Mouse (Mus musculus): ENCODE measurements around the gene Gm13694. TPM values are rescaled to one million over a fixed set of nuclear protein-coding genes. Genes with fewer than 3 reads are reported as not detected.

Gm13694 gene
- polyA plus RNA-seq, 1 experiment, result not detected

DNA sequence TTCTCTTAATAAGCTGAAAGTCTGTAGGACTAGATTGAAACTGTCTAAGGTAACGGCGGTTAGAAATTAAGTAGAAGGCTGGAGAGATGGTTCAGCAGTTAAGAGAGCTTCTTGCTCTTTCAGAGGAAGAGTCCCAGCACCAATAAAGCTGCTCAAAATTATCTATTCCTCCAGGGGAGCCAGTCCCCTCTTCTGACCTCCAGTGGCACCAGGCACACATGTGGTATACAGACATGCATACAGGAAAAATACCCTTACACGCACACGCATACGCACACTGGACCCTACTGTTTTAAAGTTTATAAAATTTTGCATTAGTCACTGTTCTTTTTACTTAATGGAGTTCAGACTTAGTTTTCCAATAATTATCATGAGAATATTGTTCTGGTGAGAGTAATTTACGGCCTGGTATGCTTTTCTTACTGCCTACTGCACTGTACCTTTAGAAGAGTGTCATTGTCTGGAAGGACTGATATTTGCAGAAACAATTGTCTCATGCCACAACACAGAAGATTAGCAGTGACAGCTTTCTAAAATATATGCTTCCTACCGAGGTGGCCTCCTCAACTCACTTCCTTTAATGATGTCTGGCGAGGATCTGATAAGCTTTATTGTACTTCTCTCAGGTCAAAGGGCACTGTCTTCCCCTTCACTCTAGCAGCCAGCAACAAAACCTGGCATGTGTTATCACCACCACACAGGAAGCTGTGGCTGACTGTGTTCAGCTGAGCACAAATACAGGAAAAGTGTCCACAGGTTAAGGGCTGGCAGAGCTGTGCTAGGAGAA lies 41.0 kb downstream of the Gm13694 start:
- TF ChIP-seq CTCF (conservative IDR thresholded peaks at IDR 0.05; ENCODE audit: insufficient read depth, insufficient read length, low read depth, low read length), result no peak
- no peak for TF ChIP-seq POLR2A (IDR thresholded peaks at IDR 0.05; ENCODE audit: low read depth, low read length)
- H3K27me3 ChIP-seq (replicated peaks; ENCODE audit: control insufficient read depth, insufficient read depth, low read length), result no peaks in the 10 kb centered on the region
- no peaks in the 10 kb centered on the region for H3K36me3 ChIP-seq (ENCODE audit: control insufficient read depth, insufficient read depth, low read length)
- 67% methylated on average over 8 of the region's 8 CpGs for WGBS
- DNase-seq, result peak; percentile 89
- peak overlapping the region; percentile 64 for H3K27ac ChIP-seq (ENCODE audit: insufficient read depth, low read depth, low read length)
- no peak overlapping the region for H3K4me3 ChIP-seq (ENCODE audit: insufficient read depth, low read depth, low read length)
- H3K4me1 ChIP-seq (ENCODE audit: control insufficient read depth, insufficient read depth, low read length), result no peaks in the 10 kb centered on the region

GRCm38 (mm10) chr2:84021930-84022329 lies 43.2 kb downstream of the Gm13694 start:
- Histone ChIP-seq H3K4me3 (ENCODE audit: insufficient read depth, low read depth, low read length) (no peak overlapping the region), H3K4me1 (ENCODE audit: control insufficient read depth, insufficient read depth, low read length) (no peaks in the 10 kb centered on the region), H3K36me3 (ENCODE audit: control insufficient read depth, insufficient read depth, low read length) (no peaks in the 10 kb centered on the region), H3K27ac (ENCODE audit: insufficient read depth, low read depth, low read length) (no peak overlapping the region), H3K27me3 (replicated peaks; ENCODE audit: control insufficient read depth, insufficient read depth, low read length) (no peaks in the 10 kb centered on the region)
- WGBS, result 88% methylated on average over 2 of the region's 2 CpGs
- no peak for TF ChIP-seq POLR2A (IDR thresholded peaks at IDR 0.05; ENCODE audit: low read depth, low read length)
- TF ChIP-seq CTCF (conservative IDR thresholded peaks at IDR 0.05; ENCODE audit: insufficient read depth, insufficient read length, low read depth, low read length), result no peak
- no peak for DNase-seq

- DNase-seq, result peak; percentile 30
- H3K27me3 ChIP-seq (replicated peaks; ENCODE audit: control insufficient read depth, insufficient read depth, low read length), result no peaks in the 10 kb centered on the region
- no peak overlapping the region for H3K27ac ChIP-seq (ENCODE audit: insufficient read depth, low read depth, low read length)
- no peaks in the 10 kb centered on the region for H3K36me3 ChIP-seq (ENCODE audit: control insufficient read depth, insufficient read depth, low read length)
- H3K4me1 ChIP-seq (ENCODE audit: control insufficient read depth, insufficient read depth, low read length), result no peaks in the 10 kb centered on the region
- WGBS, result 69% methylated on average over 2 of the region's 2 CpGs
- TF ChIP-seq POLR2A (IDR thresholded peaks at IDR 0.05; ENCODE audit: low read depth, low read length) (no peak), CTCF (conservative IDR thresholded peaks at IDR 0.05; ENCODE audit: insufficient read depth, insufficient read length, low read depth, low read length) (no peak)
- no peak overlapping the region for H3K4me3 ChIP-seq (ENCODE audit: insufficient read depth, low read depth, low read length)
Observed at GRCm38 (mm10) chr2:84022905-84023304, 44.2 kb downstream of the Gm13694 start.

GRCm38 (mm10) chr2:84023319-84023718 lies 44.6 kb downstream of the Gm13694 start:
- H3K27ac ChIP-seq (ENCODE audit: insufficient read depth, low read depth, low read length), result no peak overlapping the region

GRCm38 (mm10) chr2:84025217-84025616 lies 46.5 kb downstream of the Gm13694 start:
- DNase-seq, result no peak
- Histone ChIP-seq H3K4me1 (ENCODE audit: control insufficient read depth, insufficient read depth, low read length) (no peaks in the 10 kb centered on the region), H3K36me3 (ENCODE audit: control insufficient read depth, insufficient read depth, low read length) (no peaks in the 10 kb centered on the region), H3K27me3 (replicated peaks; ENCODE audit: control insufficient read depth, insufficient read depth, low read length) (no peaks in the 10 kb centered on the region), H3K27ac (ENCODE audit: insufficient read depth, low read depth, low read length) (no peak overlapping the region), H3K4me3 (ENCODE audit: insufficient read depth, low read depth, low read length) (no peak overlapping the region)
- 54% methylated on average over 4 of the region's 4 CpGs for WGBS
- no peak for TF ChIP-seq CTCF (conservative IDR thresholded peaks at IDR 0.05; ENCODE audit: insufficient read depth, insufficient read length, low read depth, low read length)
- TF ChIP-seq POLR2A (IDR thresholded peaks at IDR 0.05; ENCODE audit: low read depth, low read length), result no peak

More at GRCm38 (mm10) chr2:84023319-84023718, 44.6 kb downstream of the Gm13694 start:
- no peak for TF ChIP-seq POLR2A (IDR thresholded peaks at IDR 0.05; ENCODE audit: low read depth, low read length)
- TF ChIP-seq CTCF (conservative IDR thresholded peaks at IDR 0.05; ENCODE audit: insufficient read depth, insufficient read length, low read depth, low read length), result no peak
- no peak overlapping the region for H3K4me3 ChIP-seq (ENCODE audit: insufficient read depth, low read depth, low read length)
- H3K27me3 ChIP-seq (replicated peaks; ENCODE audit: control insufficient read depth, insufficient read depth, low read length), result no peaks in the 10 kb centered on the region
- no peaks in the 10 kb centered on the region for H3K4me1 ChIP-seq (ENCODE audit: control insufficient read depth, insufficient read depth, low read length)
- H3K36me3 ChIP-seq (ENCODE audit: control insufficient read depth, insufficient read depth, low read length), result no peaks in the 10 kb centered on the region
- no peak for DNase-seq
- WGBS, result 82% methylated on average over 2 of the region's 2 CpGs

Other genes starting within 250 kb of the Gm13694 start
- 0.11 and 0.17 TPM in 2 replicates for gene Fam171b, start 166.3 kb upstream of the Gm13694 start, polyA plus RNA-seq (2012; rRNA removed)
- not detected in 2 replicates for gene Zswim2, start 37.7 kb upstream of the Gm13694 start, polyA plus RNA-seq (2012; rRNA removed)
- gene Gm13698, start 23.2 kb upstream of the Gm13694 start, polyA plus RNA-seq (2012; rRNA removed), result not detected in 2 replicates
- gene Gm13693, start 17.4 kb upstream of the Gm13694 start, polyA plus RNA-seq (2012; rRNA removed), result not detected in 2 replicates
- not detected in 2 replicates for gene Gm13695, start 11.6 kb upstream of the Gm13694 start, polyA plus RNA-seq (2012; rRNA removed)
- gene Gm13696, start 5.8 kb upstream of the Gm13694 start, polyA plus RNA-seq (2012; rRNA removed), result not detected in 2 replicates
- not detected in 2 replicates for gene Gm13697, start 5.8 kb downstream of the Gm13694 start, polyA plus RNA-seq (2012; rRNA removed)
- not detected in 2 replicates for gene Gm13691, start 11.6 kb downstream of the Gm13694 start, polyA plus RNA-seq (2012; rRNA removed)

Measured in kidney, adult 2 months (tissue).